Mouse (Mus musculus) hindbrain, embryonic 16.5 days (tissue): ENCODE data around the gene Rab11fip4. TPM values are rescaled to one million over a fixed set of nuclear protein-coding genes. Genes with fewer than 3 reads are reported as not detected.

Experiments
- ATAC-seq: fragments of 200-750 bp; cut with Nextera tagmentation; 2 replicates; pipeline ENCODE4 v1.8.0; 2017; ENCODE audit warnings: moderate TSS enrichment, moderate library complexity
- H3K27ac ChIP-seq: fragments of 300-500 bp; sonication (generic); 2 replicates; pipeline ENCODE4 v1.5.1; 2014; ENCODE audit warnings: low read depth, mild to moderate bottlenecking, control low read depth, low read length, moderate library complexity
- H3K27me3 ChIP-seq: fragments of 300-500 bp; sonication (generic); replicated peaks from 2 replicates; pipeline ENCODE4 v1.6.1; 2014; ENCODE audit warnings: low read length; ENCODE audit not compliant: control insufficient read depth, insufficient read depth
- H3K36me3 ChIP-seq: fragments of 300-500 bp; sonication (generic); 2 replicates; pipeline ENCODE4 v1.6.1; 2014; ENCODE audit warnings: mild to moderate bottlenecking, low read length, moderate library complexity, mixed read lengths; ENCODE audit not compliant: control insufficient read depth, insufficient read depth
- H3K4me1 ChIP-seq: fragments of 300-500 bp; sonication (generic); 2 replicates; pipeline ENCODE4 v1.6.1; 2014; ENCODE audit warnings: low read depth, low read length; ENCODE audit not compliant: control insufficient read depth, insufficient read depth
- H3K4me2 ChIP-seq: fragments of 300-500 bp; sonication (generic); 2 replicates; pipeline ENCODE4 v1.6.1; 2014; ENCODE audit warnings: mild to moderate bottlenecking, low read length, control low read depth, moderate library complexity
- H3K4me3 ChIP-seq: fragments of 300-500 bp; sonication (generic); 2 replicates; pipeline ENCODE4 v1.5.1; 2014; ENCODE audit warnings: mild to moderate bottlenecking, low read length, control low read depth, moderate library complexity
- H3K9ac ChIP-seq: fragments of 300-500 bp; sonication (generic); 2 replicates; pipeline ENCODE4 v1.6.1; 2014; ENCODE audit warnings: low read depth, mild to moderate bottlenecking, control low read depth, low read length, moderate library complexity
- H3K9me3 ChIP-seq: fragments of 300-500 bp; sonication (generic); 2 replicates; pipeline ENCODE4 v1.6.1; 2014; ENCODE audit warnings: mild to moderate bottlenecking, low read length, moderate library complexity; ENCODE audit not compliant: control insufficient read depth
- WGBS: fragments of 180-500 bp; shearing (Covaris S2); extraction: QIAGEN DNeasy Blood & Tissue Kit; methylation state at CpG from one replicate; pipeline ENCODE4 v1.1.7; 2014; 5-methylcytosine and 5-hydroxymethylcytosine counted together
- polyA plus RNA-seq: library from polyadenylated mRNA; unstranded; fragments of >200 nt; fragmentation: Nextera tagmentation; extraction: Ambion mirVana; gene quantifications from 2 replicates; pipeline ENCODE4 v1.2.1, GENCODE M21; 2015

The Rab11fip4 gene
- polyA plus RNA-seq, 1 experiment from 2014 or later = 20.0 TPM

GRCm38 (mm10) chr11:79628716-79629115, 37.7 kb downstream of the Rab11fip4 start:
- Histone ChIP-seq H3K36me3 (0 out of 2 replicates have a peak, but pooled peaks cover 4% of the 10 kb centered on the region), H3K9me3 (no peaks in the 10 kb centered on the region), H3K27me3 (no peaks in the 10 kb centered on the region), H3K27ac (no peak overlapping the region), H3K9ac (no peak overlapping the region), H3K4me2 (no peak overlapping the region), H3K4me3 (no peak overlapping the region), H3K4me1 (no peaks in the 10 kb centered on the region; the same call in 1 of the 2 replicates)
- no peak for ATAC-seq
- 72% methylated on average over 3 of the region's 3 CpGs for WGBS

GRCm38 (mm10) chr11:79629752-79630374, 38.9 kb downstream of the Rab11fip4 start:
- Histone ChIP-seq H3K9ac (no peak overlapping the region), H3K9me3 (no peaks in the 10 kb centered on the region), H3K27me3 (no peaks in the 10 kb centered on the region), H3K36me3 (0 out of 2 replicates have a peak, but pooled peaks cover 4% of the 10 kb centered on the region), H3K4me3 (no peak overlapping the region), H3K4me2 (no peak overlapping the region), H3K4me1 (no peaks in the 10 kb centered on the region; the same call in 1 of the 2 replicates), H3K27ac (no peak overlapping the region)
- whole genome bisulfite sequencing = 82% methylated on average over 7 of the region's 7 CpGs
- no peak for ATAC-seq

DNA sequence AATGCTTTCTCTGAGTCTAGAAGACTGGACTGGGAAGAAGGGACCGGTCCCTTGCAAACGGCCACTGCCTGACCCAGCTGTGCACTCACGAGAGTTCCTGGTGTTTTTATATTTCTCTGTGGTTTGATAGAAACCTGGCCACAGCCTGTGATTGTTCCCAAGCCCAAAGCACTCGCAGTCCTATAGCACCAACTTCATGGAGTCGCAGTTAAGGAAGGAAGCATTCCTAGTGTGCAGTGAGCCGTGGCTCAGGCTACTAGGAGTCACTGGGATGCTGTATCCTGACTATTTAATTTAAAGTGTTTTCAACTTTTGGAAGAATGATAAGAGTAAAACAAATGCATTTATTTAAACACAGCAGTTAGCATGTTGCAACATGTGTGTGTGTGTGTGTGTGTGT, 39.5 kb downstream of the Rab11fip4 start:
- no peak for ATAC-seq

GRCm38 (mm10) chr11:79633366-79633765, 42.4 kb downstream of the Rab11fip4 start:
- H3K4me1 ChIP-seq = no peaks in the 10 kb centered on the region

More for the DNA sequence above, 39.5 kb downstream of the Rab11fip4 start:
- H3K4me2 ChIP-seq = no peak overlapping the region
- no peaks in the 10 kb centered on the region for H3K4me1 ChIP-seq
- 41% methylated on average over 6 of the region's 6 CpGs for WGBS
- H3K4me3 ChIP-seq = no peak overlapping the region
- no peak overlapping the region for H3K27ac ChIP-seq
- no peaks in the 10 kb centered on the region for H3K9me3 ChIP-seq
- H3K27me3 ChIP-seq = no peaks in the 10 kb centered on the region
- no peak overlapping the region for H3K9ac ChIP-seq
- 0 out of 2 replicates have a peak, but pooled peaks cover 4% of the 10 kb centered on the region for H3K36me3 ChIP-seq

GRCm38 (mm10) chr11:79635661-79636449, 44.8 kb downstream of the Rab11fip4 start:
- 0 out of 2 replicates have a peak, but pooled peaks cover 4% of the 10 kb centered on the region for H3K36me3 ChIP-seq
- no peak for ATAC-seq
- no peak overlapping the region for H3K27ac ChIP-seq
- no peak overlapping the region for H3K9ac ChIP-seq
- no peak overlapping the region for H3K4me2 ChIP-seq
- H3K9me3 ChIP-seq = no peaks in the 10 kb centered on the region
- 87% methylated on average over 6 of the region's 6 CpGs for WGBS
- no peaks in the 10 kb centered on the region; the same call in 1 of the 2 replicates for H3K4me1 ChIP-seq
- no peaks in the 10 kb centered on the region for H3K27me3 ChIP-seq
- no peak overlapping the region for H3K4me3 ChIP-seq

More at GRCm38 (mm10) chr11:79633366-79633765, 42.4 kb downstream of the Rab11fip4 start:
- Histone ChIP-seq H3K9me3 (no peaks in the 10 kb centered on the region), H3K9ac (no peak overlapping the region), H3K27me3 (no peaks in the 10 kb centered on the region), H3K36me3 (0 out of 2 replicates have a peak, but pooled peaks cover 4% of the 10 kb centered on the region), H3K4me3 (no peak overlapping the region), H3K4me2 (no peak overlapping the region), H3K27ac (no peak overlapping the region)
- ATAC-seq = no peak
- WGBS = 80% methylated on average over 8 of the region's 8 CpGs

GRCm38 (mm10) chr11:79636481-79636880, 45.5 kb downstream of the Rab11fip4 start:
- H3K36me3 ChIP-seq = 0 out of 2 replicates have a peak, but pooled peaks cover 4% of the 10 kb centered on the region
- H3K27ac ChIP-seq = no peak overlapping the region
- H3K27me3 ChIP-seq = no peaks in the 10 kb centered on the region
- no peak overlapping the region for H3K9ac ChIP-seq
- 86% methylated on average over 1 of the region's 1 CpGs for WGBS
- H3K4me2 ChIP-seq = no peak overlapping the region
- H3K4me3 ChIP-seq = no peak overlapping the region
- ATAC-seq = no peak
- H3K4me1 ChIP-seq = no peaks in the 10 kb centered on the region; the same call in 1 of the 2 replicates
- no peaks in the 10 kb centered on the region for H3K9me3 ChIP-seq

DNA sequence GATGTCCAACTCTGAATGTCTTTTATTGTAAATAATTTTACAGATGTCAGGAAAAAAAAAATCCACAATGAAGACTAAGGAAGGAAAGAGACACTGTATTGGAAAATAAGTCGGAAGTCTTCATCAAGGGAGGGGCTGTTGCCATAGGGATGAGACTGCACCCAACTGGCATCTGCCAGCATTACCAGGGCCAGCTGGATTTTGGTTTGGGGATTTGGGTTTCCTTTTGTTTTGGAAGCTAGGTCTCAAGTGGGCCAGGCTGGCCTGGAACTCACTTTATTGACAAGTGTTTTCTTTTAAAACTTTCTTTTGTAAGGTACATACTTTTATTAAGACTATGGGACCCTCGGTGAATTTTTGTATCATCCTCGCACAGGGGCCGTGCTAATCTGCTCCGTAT, 47.7 kb downstream of the Rab11fip4 start:
- WGBS = 28% methylated on average over 5 of the region's 5 CpGs

GRCm38 (mm10) chr11:79640940-79641733, 50.1 kb downstream of the Rab11fip4 start:
- no peaks in the 10 kb centered on the region for H3K9me3 ChIP-seq
- no peak overlapping the region for H3K27ac ChIP-seq
- 54% methylated on average over 8 of the region's 8 CpGs for WGBS
- no peak for ATAC-seq
- no peaks in the 10 kb centered on the region for H3K27me3 ChIP-seq
- H3K36me3 ChIP-seq = no peaks in the 10 kb centered on the region
- no peak overlapping the region for H3K4me3 ChIP-seq
- no peak overlapping the region for H3K4me2 ChIP-seq
- peaks cover 16% of the 10 kb centered on the region for H3K4me1 ChIP-seq
- H3K9ac ChIP-seq = no peak overlapping the region

More for the DNA sequence above, 47.7 kb downstream of the Rab11fip4 start:
- H3K27ac ChIP-seq = no peak overlapping the region
- no peak for ATAC-seq
- no peak overlapping the region for H3K4me2 ChIP-seq
- no peaks in the 10 kb centered on the region for H3K36me3 ChIP-seq
- H3K27me3 ChIP-seq = no peaks in the 10 kb centered on the region
- H3K9me3 ChIP-seq = no peaks in the 10 kb centered on the region
- no peak overlapping the region for H3K9ac ChIP-seq
- no peak overlapping the region for H3K4me3 ChIP-seq
- H3K4me1 ChIP-seq = no peaks in the 10 kb centered on the region; the same call in 1 of the 2 replicates
